In the genomic region with DNA sequence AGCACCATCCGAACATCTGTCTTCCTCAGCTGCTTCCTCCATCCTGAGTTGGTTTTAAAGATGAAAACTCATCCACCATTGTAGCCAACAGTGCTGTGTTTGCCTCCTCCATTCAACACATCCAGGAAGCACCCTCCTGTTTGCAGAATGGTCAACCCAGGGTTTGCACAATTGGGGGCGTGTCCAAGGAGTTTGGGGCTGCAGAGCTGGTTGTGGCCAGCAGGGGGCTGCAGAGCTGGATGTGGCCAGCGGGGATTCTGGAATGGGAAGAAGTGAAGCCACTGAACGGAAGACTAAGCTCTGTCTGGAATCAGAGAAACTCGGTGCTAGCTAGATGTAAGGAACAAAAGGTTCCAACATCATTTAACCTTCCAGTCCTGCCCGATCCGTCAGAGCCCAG, we compare ENCODE assay signal across 10 mouse cellular contexts. TPM values are rescaled to one million over a fixed set of nuclear protein-coding genes. Genes with fewer than 3 reads are reported as not detected.
A peak's percentile ranks its signal among the peaks of the same experiment; 100 is the strongest.
DNase-seq lines count a peak whose midpoint lies in the region; ATAC-seq and TF ChIP-seq lines count a peak whose summit lies in the region.
"Had no signal": no experiment of that assay in that cellular context is flagged by ENCODE, and none has a peak within 500 bp of the region (broad histone marks: within the 10 kb centered on the region; RNA-seq: fewer than 3 reads in every experiment).

No protein-coding gene starts in this region.

- no peak overlapping the region for H3K27ac ChIP-seq in cortical plate, adult 2 months (ENCODE audit: insufficient read depth, low read length)
- H3K27ac ChIP-seq in lung, embryonic 14.5 days (ENCODE audit: low read depth) = no peak overlapping the region
- H3K27ac ChIP-seq: embryonic facial prominence, embryonic 12.5 days had no signal

- H3K4me3 ChIP-seq in cortical plate, adult 2 months (ENCODE audit: insufficient read depth, low read length) = no peak overlapping the region
- H3K4me3 ChIP-seq in lung, embryonic 14.5 days (ENCODE audit: low read depth, low read length) = no peak overlapping the region
- H3K4me3 ChIP-seq: embryonic facial prominence, embryonic 12.5 days; megakaryocyte, embryonic 14.5 days had no signal

- no peaks in the 10 kb centered on the region for H3K36me3 ChIP-seq in lung, embryonic 14.5 days (ENCODE audit: insufficient read depth)
- H3K36me3 ChIP-seq: embryonic facial prominence, embryonic 12.5 days had no signal

- H3K27me3 ChIP-seq in lung, embryonic 14.5 days (ENCODE audit: insufficient read depth, low read length) = no peaks in the 10 kb centered on the region
- H3K27me3 ChIP-seq: embryonic facial prominence, embryonic 12.5 days; megakaryocyte, embryonic 14.5 days had no signal

- 57% methylated on average over 7 of the region's 7 CpGs for WGBS in lung, embryonic 14.5 days

- H3K4me2 ChIP-seq in lung, embryonic 14.5 days = no peak overlapping the region
- H3K4me2 ChIP-seq: embryonic facial prominence, embryonic 12.5 days had no signal

- H3K9ac ChIP-seq in lung, embryonic 14.5 days = no peak overlapping the region
- H3K9ac ChIP-seq: embryonic facial prominence, embryonic 12.5 days had no signal

- TF ChIP-seq CTCF in cortical plate, adult 2 months (IDR thresholded peaks at IDR 0.05; ENCODE audit: extremely low read depth, insufficient read depth, low read length) = peak; percentile 33; the same call in 1 of the 2 replicates
- peak; percentile 74 for TF ChIP-seq CTCF in lung, embryonic 14.5 days (IDR thresholded peaks at IDR 0.05; ENCODE audit: low read depth)

- H3K4me1 ChIP-seq in cortical plate, adult 2 months (ENCODE audit: control insufficient read depth, insufficient read depth, low read length) = no peaks in the 10 kb centered on the region
- no peaks in the 10 kb centered on the region for H3K4me1 ChIP-seq in lung, embryonic 14.5 days (ENCODE audit: insufficient read depth)
- H3K4me1 ChIP-seq: embryonic facial prominence, embryonic 12.5 days; megakaryocyte, embryonic 14.5 days had no signal

- peak; percentile 47; the same call in 1 of the 2 replicates for ATAC-seq in lung, embryonic 14.5 days (ENCODE audit: insufficient read depth)

- no peaks in the 10 kb centered on the region for H3K9me3 ChIP-seq in lung, embryonic 14.5 days (ENCODE audit: low read depth, low read length)
- H3K9me3 ChIP-seq: embryonic facial prominence, embryonic 12.5 days had no signal

- intact Hi-C loops in left cerebral cortex, postnatal 14 days (cut with DNase I) = no loop called here

- peak; percentile 30 to 51 for DNase-seq in left cerebral cortex, adult 18-20 months (ENCODE audit: low spot score in 2 of 2)
- DNase-seq in left cerebral cortex, postnatal 14 days (ENCODE audit: low spot score in 2 of 2) = no peak
- DNase-seq in ZHBTc4 (ENCODE audit: low read depth, low spot score) = peak; percentile 91
- DNase-seq in heart, postnatal 4 days = peak; percentile 67
- peak; percentile 67 for DNase-seq in lung, embryonic 14.5 days
- peak; percentile 41 for DNase-seq in testis, postnatal 14 days (ENCODE audit: low spot score)
- DNase-seq in right cerebral cortex, postnatal 10 days (ENCODE audit: low spot score in 2 of 2) = no peak

- no peak for TF ChIP-seq POLR2A in cortical plate, adult 2 months (IDR thresholded peaks at IDR 0.05; ENCODE audit: extremely low read depth, insufficient read depth, low read length)

RNA-seq across cellular contexts. Expression of gene Sestd1, which starts 28.9 kb away (rescaled TPM):
- 10 to 100 TPM; 48.2 to 54.6 TPM for total RNA-seq in left cerebral cortex, adult 18-20 months (2021)
- total RNA-seq in left cerebral cortex, postnatal 14 days (2021) = 100 to 1,000 TPM in 1 of 2 experiments, 10 to 100 TPM in 1; 92.9 to 102 TPM
- polyA plus RNA-seq in cortical plate, adult 2 months (2012; rRNA removed) = 28.9 and 29.2 TPM in 2 replicates
- 10 to 100 TPM; 31.4 to 33.3 TPM for total RNA-seq in heart, postnatal 4 days (2021)
- polyA plus RNA-seq in lung, embryonic 14.5 days (2014; fragmentation: Nextera tagmentation; extraction: Ambion mirVana) = 23.7 and 27.9 TPM in 2 replicates

Comparison
In these comparisons a context has a peak if more than half of its experiments do, and no peak if none do; other contexts are left out.
1. DNase-seq: peak in left cerebral cortex, adult 18-20 months (2 of 2), ZHBTc4 (single experiment), heart, postnatal 4 days (single experiment), lung, embryonic 14.5 days (single experiment) and testis, postnatal 14 days (single experiment); none in left cerebral cortex, postnatal 14 days (0 of 2) and right cerebral cortex, postnatal 10 days (0 of 2).